Mouse (Mus musculus): ENCODE measurements around the gene Zfp444.
"Not testable (repeated sequence)": the region's sequence is repeated elsewhere in the genome, so short reads cannot be mapped to it uniquely, and the experiment has no call there.

DNA sequence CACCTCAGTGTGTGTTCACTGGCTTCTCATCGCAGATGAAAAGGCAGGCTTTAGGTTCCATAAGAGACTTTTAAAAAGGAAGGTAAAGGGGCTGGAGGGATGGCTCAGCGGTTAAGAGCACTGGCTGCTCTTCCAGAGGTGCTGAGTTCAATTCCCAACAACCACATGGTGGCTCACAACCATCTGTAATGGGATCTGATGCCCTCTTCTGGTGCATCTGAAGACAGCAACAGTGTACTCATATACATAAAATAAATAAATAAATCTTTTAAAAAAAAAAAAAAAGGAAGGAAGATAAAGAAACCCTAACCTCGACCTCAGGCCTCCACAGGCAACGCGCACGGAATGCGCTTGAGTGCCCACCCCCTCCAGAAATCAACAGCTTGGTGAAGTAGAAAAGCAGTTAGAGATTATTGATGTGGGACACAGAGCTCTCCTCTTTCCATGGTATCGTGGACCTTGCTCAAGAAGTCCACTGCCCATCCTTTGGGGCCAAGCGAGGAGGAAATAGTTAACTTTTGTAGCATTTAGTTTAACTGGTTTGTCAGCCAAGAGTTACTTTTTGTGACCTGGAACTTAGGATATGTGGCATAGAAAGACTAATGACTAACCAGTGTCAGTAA, 2.5 kb downstream of the Zfp444 start:
- not testable (repeated sequence) for TF ChIP-seq POLR2A (IDR thresholded peaks at IDR 0.05; ENCODE audit: borderline replicate concordance, control insufficient read depth, low read depth, low read length); CTCF (IDR thresholded peaks at IDR 0.05; ENCODE audit: control insufficient read depth, insufficient read depth, low read length)

Measured in bone marrow, adult 2 months (tissue).